In genomic region chr10:70111643-70112042, GRCm38 (mm10) we compare ENCODE assay signal across 23 mouse cellular contexts. TPM values are rescaled to one million over a fixed set of nuclear protein-coding genes. Genes with fewer than 3 reads are reported as not detected.
DNase-seq lines count a peak whose midpoint lies in the region; TF ChIP-seq lines count a peak whose summit lies in the region.
"Had no signal": no experiment of that assay in that cellular context is flagged by ENCODE, and none has a peak within 500 bp of the region (broad histone marks: within the 10 kb centered on the region; RNA-seq: fewer than 3 reads in every experiment).

No protein-coding gene starts in this region.

- intact Hi-C loops in gastrocnemius, adult 2 months (cut with DNase I), result no loop called here
- intact Hi-C loops in heart, postnatal 10 days (cut with DNase I), result no loop called here

- TF ChIP-seq CTCF in gastrocnemius, adult 2 months (IDR thresholded peaks at IDR 0.05), result no peak

- peak overlapping the region; percentile 87 for H3K27ac ChIP-seq in gastrocnemius, adult 2 months
- H3K27ac ChIP-seq: forebrain, embryonic 10.5 days; forebrain, embryonic 13.5 days; heart, embryonic 15.5 days; hindbrain, embryonic 14.5 days; hindbrain, postnatal 0 days had no signal

- no peak for DNase-seq in gastrocnemius, adult 2 months
- DNase-seq in gastrocnemius, adult 8-10 months (ENCODE audit: low spot score in 2 of 2), result no peak
- DNase-seq in urinary bladder, adult 2 months (ENCODE audit: low spot score), result peak; percentile 4
- DNase-seq in urinary bladder, adult 18-20 months (ENCODE audit: low spot score in 2 of 2), result no peak
- peak; percentile 60 for DNase-seq in ZHBTc4 (ENCODE audit: low read depth, low spot score)
- no peak for DNase-seq in adrenal gland, adult 18-20 months (ENCODE audit: low spot score in 2 of 2)
- DNase-seq in heart, postnatal 10 days, result no peak
- DNase-seq: adrenal gland, adult 8-10 months; adrenal gland, postnatal 25 days; B cell, adult 2 months; cerebellum, adult 11 months; cerebellum, adult 2 months; cerebellum, adult 9-11 months; cerebellum, postnatal 25 days; heart, postnatal 14 days; heart, postnatal 4 days; kidney, adult 2 months had no signal

- no peak overlapping the region; the same call in 1 of the 2 replicates for H3K4me3 ChIP-seq in gastrocnemius, adult 2 months
- H3K4me3 ChIP-seq: forebrain, embryonic 10.5 days; forebrain, embryonic 13.5 days; heart, embryonic 12.5 days; heart, embryonic 15.5 days had no signal

RNA-seq across cellular contexts. Expression of gene Ccdc6, which starts 14.7 kb away (rescaled TPM):
- 100 to 1,000 TPM in 1 of 2 experiments, 10 to 100 TPM in 1; 94.2 to 115 TPM for total RNA-seq in gastrocnemius, adult 2 months (2021)
- 100 to 1,000 TPM; 102 to 119 (median 108) TPM for total RNA-seq in gastrocnemius, adult 8-10 months (2022)
- polyA plus RNA-seq in urinary bladder, adult 2 months (2012; rRNA removed), result 37.9 and 45.4 TPM in 2 replicates
- 10 to 100 TPM; 84.9 to 85.0 TPM for total RNA-seq in adrenal gland, adult 18-20 months (2021)
- total RNA-seq in heart, postnatal 10 days (2021), result 10 to 100 TPM; 33.9 to 36.9 TPM

Comparison
In these comparisons a context has a peak if more than half of its experiments do, and no peak if none do; other contexts are left out.
1. DNase-seq: peak in urinary bladder, adult 2 months (single experiment) and ZHBTc4 (single experiment); none in gastrocnemius, adult 2 months (single experiment), gastrocnemius, adult 8-10 months (0 of 2), urinary bladder, adult 18-20 months (0 of 2), adrenal gland, adult 18-20 months (0 of 2) and heart, postnatal 10 days (0 of 2).